Mouse (Mus musculus) neural tube, embryonic 11.5 days (tissue): ENCODE results near the gene Prrc2b. TPM values are rescaled to one million over a fixed set of nuclear protein-coding genes. Genes with fewer than 3 reads are reported as not detected.

Source experiments
- ATAC-seq: fragments of 200-750 bp; cut with Nextera tagmentation; 2 replicates; pipeline ENCODE4 v1.8.0; 2017; ENCODE audit warnings: moderate number of reproducible peaks, mild to moderate bottlenecking, moderate TSS enrichment, moderate library complexity; ENCODE audit not compliant: insufficient read depth, low FRiP score, low TSS enrichment
- DNase-seq: peaks from one replicate; pipeline ENCODE4 v3.0.0-alpha.2; 2015; ENCODE audit warnings: low spot score
- H3K27ac ChIP-seq: fragments of 300-500 bp; sonication (generic); 2 replicates; pipeline ENCODE4 v1.5.1; 2014; ENCODE audit warnings: low read depth, mild to moderate bottlenecking, low read length
- H3K27me3 ChIP-seq: fragments of 300-500 bp; sonication (generic); 2 replicates; pipeline ENCODE4 v1.6.1; 2014; ENCODE audit warnings: mild to moderate bottlenecking, low read length, mixed read lengths; ENCODE audit not compliant: control insufficient read depth, insufficient read depth
- H3K36me3 ChIP-seq: fragments of 300-500 bp; sonication (generic); 2 replicates; pipeline ENCODE4 v1.6.1; 2014; ENCODE audit warnings: mild to moderate bottlenecking, low read length, moderate library complexity, mixed read lengths; ENCODE audit not compliant: control insufficient read depth, insufficient read depth
- H3K4me1 ChIP-seq: fragments of 300-500 bp; sonication (generic); 2 replicates; pipeline ENCODE4 v1.6.1; 2014; ENCODE audit warnings: low read length, mixed read lengths; ENCODE audit not compliant: control insufficient read depth, insufficient read depth
- H3K4me2 ChIP-seq: fragments of 300-500 bp; sonication (generic); 2 replicates; pipeline ENCODE4 v1.6.1; 2014; ENCODE audit warnings: low read depth, mild to moderate bottlenecking, moderate library complexity
- H3K4me3 ChIP-seq: fragments of 300-500 bp; sonication (generic); 2 replicates; pipeline ENCODE4 v1.5.1; 2014; ENCODE audit warnings: low read depth, low read length
- H3K9ac ChIP-seq: fragments of 300-500 bp; sonication (generic); 2 replicates; pipeline ENCODE4 v1.6.1; 2014; ENCODE audit warnings: mild to moderate bottlenecking, low read length
- H3K9me3 ChIP-seq: fragments of 300-500 bp; sonication (generic); 2 replicates; pipeline ENCODE4 v1.6.1; 2016; ENCODE audit warnings: low read length; ENCODE audit not compliant: control insufficient read depth
- WGBS: fragments of 180-500 bp; shearing (Covaris S2); extraction: QIAGEN DNeasy Blood & Tissue Kit; methylation state at CpG from one replicate; pipeline ENCODE4 v1.1.7; 2014; 5-methylcytosine and 5-hydroxymethylcytosine counted together
- polyA plus RNA-seq: library from polyadenylated mRNA; unstranded; fragments of >200 nt; fragmentation: Nextera tagmentation; extraction: Ambion mirVana; gene quantifications from 2 replicates; pipeline ENCODE4 v1.2.1, GENCODE M21; 2014

The Prrc2b gene
- polyA plus RNA-seq, 1 experiment from 2014 or later: 73.9 TPM

DNA sequence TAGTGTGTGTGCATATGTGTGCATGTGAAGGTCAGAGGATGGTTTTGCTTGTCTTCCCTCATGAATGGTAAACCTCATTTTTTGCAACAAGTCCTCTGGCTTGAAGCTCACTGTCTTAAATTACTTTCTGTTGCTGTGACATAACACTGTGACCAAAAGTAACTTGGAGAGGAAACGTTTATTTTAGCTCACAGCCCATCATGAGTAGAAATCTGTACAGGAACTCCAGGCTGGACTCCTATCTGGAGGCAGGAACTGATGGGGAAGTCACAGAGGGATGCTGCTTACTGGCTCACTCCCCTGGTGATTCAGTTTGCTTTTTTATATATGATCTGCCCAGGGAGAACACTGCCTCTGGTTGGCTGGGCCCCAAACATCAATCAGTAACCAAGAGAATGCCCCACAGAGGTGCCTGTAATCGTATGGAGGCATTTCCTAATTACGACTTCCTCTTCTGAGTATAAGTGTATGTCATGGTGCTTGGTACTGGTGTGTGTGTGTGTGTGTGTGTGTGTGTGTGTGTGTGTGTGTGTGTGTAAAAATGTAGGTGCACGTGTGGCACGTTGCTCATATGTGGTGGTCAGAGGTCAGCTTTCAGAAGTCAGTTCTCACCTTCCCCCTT, 38.3 kb downstream of the Prrc2b start:
- 84% methylated on average over 5 of the region's 5 CpGs for WGBS
- no peak for ATAC-seq
- no peaks in the 10 kb centered on the region for H3K9me3 ChIP-seq

DNA sequence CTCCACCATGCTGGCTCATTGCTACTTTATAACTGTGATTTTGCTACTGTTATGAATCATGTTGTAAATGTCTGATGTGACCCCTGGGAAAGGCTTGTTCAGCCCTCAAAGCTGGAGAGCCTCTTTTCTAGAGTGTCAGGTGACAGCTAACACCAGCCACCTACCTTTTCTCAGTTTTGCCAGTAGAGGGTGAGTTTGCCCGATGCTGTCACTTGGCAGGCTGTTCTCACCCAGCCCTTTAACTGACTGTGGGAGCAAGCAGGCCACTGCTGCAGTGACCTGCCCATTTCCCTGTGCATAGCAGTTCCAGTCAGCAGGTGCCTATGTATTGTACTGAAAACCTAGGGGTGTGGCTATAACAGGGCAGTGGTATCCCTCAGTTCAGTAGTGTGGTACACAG, 39.7 kb downstream of the Prrc2b start:
- no peak for DNase-seq
- peaks cover 51% of the 10 kb centered on the region for H3K36me3 ChIP-seq
- H3K9me3 ChIP-seq: no peaks in the 10 kb centered on the region
- no peak for ATAC-seq
- H3K4me2 ChIP-seq: no peak overlapping the region
- no peaks in the 10 kb centered on the region for H3K27me3 ChIP-seq
- H3K4me1 ChIP-seq: no peaks in the 10 kb centered on the region
- 78% methylated on average over 1 of the region's 1 CpGs for whole genome bisulfite sequencing
- no peak overlapping the region for H3K27ac ChIP-seq
- H3K4me3 ChIP-seq: no peak overlapping the region
- no peak overlapping the region for H3K9ac ChIP-seq

More for the DNA sequence above, 38.3 kb downstream of the Prrc2b start:
- H3K27ac ChIP-seq: no peak overlapping the region
- H3K9ac ChIP-seq: no peak overlapping the region
- H3K36me3 ChIP-seq: peaks cover 42% of the 10 kb centered on the region
- no peak for DNase-seq
- H3K4me1 ChIP-seq: no peaks in the 10 kb centered on the region
- no peak overlapping the region for H3K4me2 ChIP-seq
- H3K27me3 ChIP-seq: no peaks in the 10 kb centered on the region
- no peak overlapping the region for H3K4me3 ChIP-seq

DNA sequence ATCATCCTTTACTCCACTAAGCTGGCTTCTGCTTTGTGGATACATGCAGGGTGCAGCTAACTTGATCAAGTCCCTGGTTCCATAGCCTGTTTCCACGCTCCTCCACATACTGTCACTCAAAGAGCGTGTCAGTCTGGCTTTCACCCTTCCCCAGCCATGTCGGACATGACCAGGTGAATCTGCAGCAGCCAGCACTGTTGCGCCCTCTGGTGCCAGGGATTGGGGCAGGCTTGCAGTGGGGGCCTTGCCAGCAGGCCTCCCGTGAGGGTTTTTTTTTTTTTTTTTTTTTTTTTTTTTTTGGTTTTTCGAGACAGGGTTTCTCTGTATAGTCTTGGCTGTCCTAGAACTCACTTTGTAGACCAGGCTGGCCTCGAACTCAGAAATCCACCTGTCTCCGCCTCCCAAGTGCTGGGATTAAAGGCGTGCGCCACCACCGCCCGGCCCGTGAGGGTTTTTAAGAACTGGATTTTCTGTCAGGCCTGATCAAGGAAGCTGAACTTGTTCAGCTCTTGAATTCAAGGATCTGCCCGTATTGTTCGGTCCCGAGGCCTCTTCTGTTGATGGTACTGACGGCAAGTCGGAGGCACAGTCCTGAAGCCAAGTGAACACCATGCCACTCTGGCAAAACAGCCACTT, 41.1 kb downstream of the Prrc2b start:
- Histone ChIP-seq H3K36me3 (peaks cover 55% of the 10 kb centered on the region), H3K27ac (no peak overlapping the region)
- DNase-seq: peak; percentile 46

DNA sequence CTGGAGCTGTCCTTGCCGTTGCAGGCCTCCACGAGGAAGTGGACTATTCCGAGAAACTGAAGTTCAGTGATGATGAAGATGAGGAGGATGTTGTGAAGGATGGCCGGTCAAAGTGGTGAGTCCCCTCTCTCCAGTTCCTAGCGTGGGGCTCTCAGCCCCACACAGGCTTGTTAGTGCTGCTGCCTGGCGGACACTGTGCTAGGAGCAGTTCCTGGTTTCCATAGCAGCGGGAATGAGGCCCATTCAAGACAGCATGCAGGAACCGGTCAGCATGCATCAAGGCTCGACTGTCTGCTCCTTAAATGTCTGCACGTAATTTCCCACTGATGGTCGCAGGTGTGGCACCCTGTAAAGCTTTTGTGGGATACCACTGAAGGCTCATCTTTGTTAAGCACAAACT, 48.1 kb downstream of the Prrc2b start:
- 80% methylated on average over 11 of the region's 11 CpGs for WGBS
- H3K36me3 ChIP-seq: peaks cover 67% of the 10 kb centered on the region

More for the DNA sequence above, 41.1 kb downstream of the Prrc2b start:
- no peak overlapping the region for H3K4me2 ChIP-seq
- H3K27me3 ChIP-seq: no peaks in the 10 kb centered on the region
- WGBS: 88% methylated on average over 15 of the region's 18 CpGs
- H3K9ac ChIP-seq: no peak overlapping the region
- H3K9me3 ChIP-seq: no peaks in the 10 kb centered on the region
- no peaks in the 10 kb centered on the region for H3K4me1 ChIP-seq
- H3K4me3 ChIP-seq: no peak overlapping the region
- ATAC-seq: no peak

DNA sequence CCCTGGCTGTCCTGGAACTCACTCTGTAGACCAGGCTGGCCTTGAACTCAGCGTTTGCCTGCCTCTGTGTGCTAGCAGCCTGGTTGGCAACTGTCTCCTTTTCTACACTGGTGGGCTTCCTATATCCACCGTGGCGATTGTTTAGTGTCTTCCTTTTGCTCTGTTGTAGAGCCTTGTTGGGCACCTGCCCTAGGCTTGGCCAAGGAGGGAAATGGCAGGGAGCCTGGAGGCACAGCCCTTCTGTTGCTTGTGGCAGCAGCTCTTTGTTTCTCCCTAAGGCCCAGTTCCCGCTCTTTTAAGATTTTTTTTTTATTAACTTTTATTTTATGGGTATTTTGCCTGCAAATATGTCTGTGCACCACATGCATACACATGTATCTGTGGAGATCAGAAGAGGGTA, 49.2 kb downstream of the Prrc2b start:
- Histone ChIP-seq H3K4me1 (no peaks in the 10 kb centered on the region), H3K27ac (no peak overlapping the region), H3K4me2 (no peak overlapping the region), H3K9ac (no peak overlapping the region), H3K27me3 (no peaks in the 10 kb centered on the region), H3K4me3 (no peak overlapping the region), H3K9me3 (no peaks in the 10 kb centered on the region), H3K36me3 (peaks cover 67% of the 10 kb centered on the region)
- WGBS: 93% methylated on average over 4 of the region's 4 CpGs
- ATAC-seq (no peak), DNase-seq (no peak)

More for the DNA sequence above, 48.1 kb downstream of the Prrc2b start:
- Histone ChIP-seq H3K9me3 (no peaks in the 10 kb centered on the region), H3K4me2 (no peak overlapping the region), H3K9ac (no peak overlapping the region), H3K27me3 (no peaks in the 10 kb centered on the region), H3K4me1 (no peaks in the 10 kb centered on the region), H3K27ac (no peak overlapping the region), H3K4me3 (no peak overlapping the region)
- ATAC-seq: no peak
- DNase-seq: no peak

DNA sequence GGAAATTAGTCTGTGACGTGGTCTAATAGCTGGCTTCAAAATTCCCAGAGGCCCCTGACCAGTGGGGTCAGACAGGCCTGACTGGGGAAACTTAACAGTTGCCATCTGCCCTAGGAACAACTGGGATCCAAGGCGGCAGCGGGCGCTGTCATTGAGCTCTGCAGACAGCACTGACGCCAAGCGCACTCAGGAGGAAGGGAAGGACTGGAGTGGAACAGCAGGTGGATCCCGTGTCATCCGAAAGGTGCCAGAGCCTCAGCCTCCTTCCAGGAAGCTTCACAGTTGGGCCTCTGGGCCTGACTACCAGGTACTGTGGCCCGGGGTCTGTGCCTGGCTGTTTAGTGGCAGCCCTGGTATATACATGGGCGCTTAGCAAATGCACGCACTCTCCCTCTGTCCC, 49.8 kb downstream of the Prrc2b start:
- no peak for DNase-seq
- WGBS: 90% methylated on average over 11 of the region's 11 CpGs
- Histone ChIP-seq H3K4me3 (no peak overlapping the region), H3K9ac (no peak overlapping the region), H3K4me2 (no peak overlapping the region), H3K27me3 (no peaks in the 10 kb centered on the region), H3K4me1 (no peaks in the 10 kb centered on the region), H3K9me3 (no peaks in the 10 kb centered on the region), H3K36me3 (peaks cover 69% of the 10 kb centered on the region), H3K27ac (no peak overlapping the region)
- no peak for ATAC-seq

DNA sequence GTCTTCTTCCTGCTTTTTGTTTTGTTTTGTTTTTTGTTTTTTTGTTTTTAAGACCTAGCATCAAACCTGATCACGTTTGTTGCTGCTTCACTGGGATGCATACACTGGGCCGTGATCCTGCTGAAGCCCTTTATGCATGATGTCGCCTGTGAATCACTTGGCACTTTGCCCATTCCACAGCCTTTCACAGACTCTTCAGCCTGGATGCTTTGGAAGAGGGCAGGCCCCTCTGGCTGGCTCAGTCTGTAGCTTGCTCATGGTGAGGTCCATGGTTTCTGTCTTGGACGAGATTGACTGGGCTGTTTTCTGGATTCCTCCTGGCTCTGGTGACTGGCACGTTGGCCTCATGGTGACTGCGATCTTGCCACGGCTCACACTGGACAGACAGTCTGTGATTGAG, 50.6 kb downstream of the Prrc2b start:
- WGBS: 87% methylated on average over 7 of the region's 7 CpGs
- ATAC-seq: no peak
- no peak overlapping the region for H3K27ac ChIP-seq
- no peaks in the 10 kb centered on the region for H3K9me3 ChIP-seq
- no peaks in the 10 kb centered on the region for H3K4me1 ChIP-seq
- H3K27me3 ChIP-seq: no peaks in the 10 kb centered on the region
- H3K9ac ChIP-seq: no peak overlapping the region
- H3K4me2 ChIP-seq: no peak overlapping the region
- peaks cover 69% of the 10 kb centered on the region for H3K36me3 ChIP-seq
- DNase-seq: no peak
- H3K4me3 ChIP-seq: no peak overlapping the region

DNA sequence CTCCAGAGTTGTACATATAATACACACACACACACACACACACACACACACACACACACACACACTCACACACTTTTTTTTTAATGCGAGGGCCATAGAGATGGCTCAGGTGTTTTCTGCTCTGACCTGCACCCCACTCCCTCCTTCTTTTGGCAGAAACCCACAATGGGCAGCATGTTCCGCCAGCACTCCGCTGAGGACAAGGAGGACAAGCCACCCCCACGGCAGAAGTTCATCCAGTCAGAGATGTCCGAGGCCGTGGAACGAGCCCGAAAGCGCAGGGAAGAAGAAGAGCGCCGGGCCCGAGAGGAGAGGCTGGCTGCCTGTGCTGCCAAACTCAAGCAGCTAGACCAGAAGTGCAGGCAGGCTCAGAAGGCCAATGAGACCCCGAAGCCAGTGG, 53.0 kb downstream of the Prrc2b start:
- Histone ChIP-seq H3K36me3 (peaks cover 76% of the 10 kb centered on the region), H3K4me3 (no peak overlapping the region), H3K27me3 (no peaks in the 10 kb centered on the region), H3K4me1 (no peaks in the 10 kb centered on the region), H3K27ac (no peak overlapping the region), H3K4me2 (no peak overlapping the region), H3K9me3 (no peaks in the 10 kb centered on the region), H3K9ac (no peak overlapping the region)
- no peak for ATAC-seq
- no peak for DNase-seq
- 96% methylated on average over 13 of the region's 13 CpGs for WGBS

DNA sequence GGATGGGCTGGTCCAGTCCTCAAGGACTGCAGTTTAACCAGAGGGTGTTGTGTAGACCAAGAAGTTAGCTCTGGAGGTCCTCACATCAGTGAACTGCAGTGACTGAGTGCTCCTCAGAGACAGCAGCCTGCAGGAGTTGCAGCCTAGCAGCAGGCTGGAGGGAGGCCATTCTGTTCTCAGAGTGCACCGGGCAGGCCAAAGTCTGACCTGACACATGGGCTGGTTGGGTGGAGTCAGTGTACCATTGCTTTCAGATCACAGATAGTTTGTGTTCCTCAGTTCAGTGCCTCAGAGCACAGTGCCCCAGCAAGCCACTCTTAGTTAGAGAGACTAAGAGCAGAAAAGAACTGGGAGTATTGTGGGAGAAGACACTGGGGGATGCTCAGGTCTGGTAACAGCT, 56.8 kb downstream of the Prrc2b start:
- Histone ChIP-seq H3K27me3 (no peaks in the 10 kb centered on the region), H3K36me3 (peaks cover 54% of the 10 kb centered on the region), H3K9ac (no peak overlapping the region), H3K4me1 (no peaks in the 10 kb centered on the region), H3K9me3 (no peaks in the 10 kb centered on the region), H3K4me2 (no peak overlapping the region), H3K27ac (no peak overlapping the region), H3K4me3 (no peak overlapping the region)
- DNase-seq (no peak), ATAC-seq (no peak)
- 94% methylated on average over 1 of the region's 1 CpGs for WGBS
